Mouse (Mus musculus): ENCODE results near the gene Kcna2.

- TF ChIP-seq POLR2A (IDR thresholded peaks at IDR 0.05; ENCODE audit: extremely low read depth, insufficient read depth, low read length) (no peak), CTCF (IDR thresholded peaks at IDR 0.05; ENCODE audit: low read depth, low read length) (no peak)
Observed at GRCm38 (mm10) chr3:107100811-107101455, at the start of gene Kcna2.

All from liver, adult 2 months (tissue).